Mouse (Mus musculus): ENCODE results near the gene Jph2. TPM values are rescaled to one million over a fixed set of nuclear protein-coding genes. Genes with fewer than 3 reads are reported as not detected.

Jph2 gene
- 0.89 and 1.0 TPM in 2 replicates for polyA plus RNA-seq (2015; fragmentation: Nextera tagmentation; extraction: Ambion mirVana)

GRCm38 (mm10) chr2:163397905-163398304 is at the start of gene Jph2:
Gene Jph2, minus strand, starts transcription at chr2:163397993.

GRCm38 (mm10) chr2:163438246-163438618 is 40.4 kb upstream of the Jph2 start, which contains the start of gene Gdap1l1:
Gene Gdap1l1, plus strand, starts transcription at chr2:163438476.

GRCm38 (mm10) chr2:163424597-163424996 is 26.8 kb upstream of the Jph2 start, which contains the start of gene Oser1:
Gene Oser1, minus strand, starts transcription at chr2:163424697.

Other genes starting within 250 kb of the Jph2 start
- gene Tox2, start 194.9 kb downstream of the Jph2 start, polyA plus RNA-seq (2015; fragmentation: Nextera tagmentation; extraction: Ambion mirVana), result 14.8 and 15.8 TPM in 2 replicates
- 56.9 and 58.7 TPM in 2 replicates for gene Oser1, start 26.7 kb upstream of the Jph2 start, polyA plus RNA-seq (2015; fragmentation: Nextera tagmentation; extraction: Ambion mirVana)
- 108 and 123 TPM in 2 replicates for gene Gdap1l1, start 40.5 kb upstream of the Jph2 start, polyA plus RNA-seq (2015; fragmentation: Nextera tagmentation; extraction: Ambion mirVana)
- 16.7 and 17.4 TPM in 2 replicates for gene Fitm2, start 74.6 kb upstream of the Jph2 start, polyA plus RNA-seq (2015; fragmentation: Nextera tagmentation; extraction: Ambion mirVana)
- 0.28 and 0.42 TPM in 2 replicates for gene R3hdml, start 94.3 kb upstream of the Jph2 start, polyA plus RNA-seq (2015; fragmentation: Nextera tagmentation; extraction: Ambion mirVana)
- not detected in 2 replicates for gene Hnf4a, start 108.8 kb upstream of the Jph2 start, polyA plus RNA-seq (2015; fragmentation: Nextera tagmentation; extraction: Ambion mirVana)
- 23.2 and 25.6 TPM in 2 replicates for gene Ttpal, start 204.3 kb upstream of the Jph2 start, polyA plus RNA-seq (2015; fragmentation: Nextera tagmentation; extraction: Ambion mirVana)
- 36.4 and 38.8 TPM in 2 replicates for gene Serinc3, start 247.1 kb upstream of the Jph2 start, polyA plus RNA-seq (2015; fragmentation: Nextera tagmentation; extraction: Ambion mirVana)